Mouse (Mus musculus): ENCODE results near the gene Swi5. TPM values are rescaled to one million over a fixed set of nuclear protein-coding genes. Genes with fewer than 3 reads are reported as not detected.

Swi5 gene
- total RNA-seq, 2 experiments from 2014 or later, result 163 to 182 TPM

DNA sequence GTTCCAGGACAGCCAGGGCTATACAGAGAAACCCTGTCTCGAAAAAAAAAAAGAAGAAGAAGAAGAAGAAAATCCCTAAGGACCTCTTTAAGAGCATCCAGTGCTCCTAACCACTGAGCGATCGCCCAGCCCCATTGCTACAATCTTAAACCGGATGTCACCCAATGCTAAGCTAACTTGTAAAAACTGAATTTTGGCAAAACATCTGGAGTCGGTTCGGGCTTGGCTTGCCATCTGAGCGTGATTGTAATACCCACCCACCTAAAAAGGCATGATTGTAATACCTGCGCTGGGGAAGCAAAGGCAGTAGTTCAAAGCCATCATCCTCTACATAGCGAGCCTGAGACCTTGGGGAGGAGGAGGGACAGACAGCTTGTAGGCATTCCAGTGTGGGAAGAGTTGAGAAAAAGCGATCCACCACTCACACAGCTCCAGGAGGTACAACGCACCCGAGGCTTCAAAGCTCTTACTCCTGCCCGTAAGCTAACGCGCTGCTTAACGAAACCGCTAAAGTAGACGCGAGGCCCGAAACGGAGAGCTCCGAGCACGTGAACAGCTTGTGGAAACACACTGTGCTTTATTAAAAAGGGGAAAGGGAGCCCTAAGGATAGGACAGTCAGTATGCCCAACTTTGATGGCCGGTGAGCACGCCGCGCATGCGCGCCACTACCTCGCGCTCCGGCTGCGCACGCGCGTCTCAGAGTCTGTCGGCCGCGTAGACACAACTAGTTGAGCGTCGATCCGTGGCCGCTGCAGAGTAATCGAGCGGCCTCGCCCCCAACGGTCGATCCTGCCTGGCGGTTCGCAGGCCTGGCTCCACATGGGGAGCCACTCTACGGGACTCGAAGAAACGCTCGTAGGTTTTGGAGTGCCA lies 51.8 kb downstream of the Swi5 start, which contains the start of gene Pomt1:
TSS of gene Pomt1 (plus strand) at position 705 of the 874 bp plus-strand sequence.
- peak; percentile 93 to 94 for DNase-seq
- intact Hi-C loops (cut with DNase I), result loop anchor here (5.0 kb wide), 1 partner anchor 84 kb away; the partner anchor contains the start of gene Prrc2b

DNA sequence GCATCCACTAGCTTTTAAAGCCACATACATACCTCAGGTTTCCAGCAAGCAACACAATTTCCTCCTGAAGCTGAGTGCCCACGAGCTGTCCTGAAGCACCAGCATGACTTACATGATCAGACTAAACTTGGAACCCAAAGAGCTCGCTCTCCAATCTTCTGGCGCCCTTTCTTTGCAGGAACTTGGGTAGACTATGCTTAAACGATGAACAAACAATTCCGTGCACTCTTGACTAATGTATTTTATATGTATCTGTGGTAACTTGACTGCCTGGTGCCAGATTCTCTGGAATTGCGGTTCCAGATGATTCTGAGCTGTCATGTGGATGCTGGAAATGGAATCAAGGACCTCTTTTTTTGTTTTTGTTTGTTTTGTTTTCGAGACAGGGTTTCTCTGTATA lies 52.4 kb downstream of the Swi5 start:
- intact Hi-C loops (cut with DNase I), result loop anchor here (5.0 kb wide), 1 partner anchor 83 kb away; the partner anchor contains the start of gene Prrc2b
- DNase-seq, result no peak

Small RNA genes within 50 kb of the gene (microRNA-seq; reads per million reads assigned to microRNA genes)
- 0 to 0.71 reads per million in 2 experiments for gene Gm23363
- 72.0 to 125 reads per million in 2 experiments for gene Mir199b

Other genes with a start within 250 kb of the Swi5 start
- 10 to 100 TPM; 24.3 to 38.1 TPM for gene Fam78a, start 203.2 kb downstream of the Swi5 start, total RNA-seq (2021)
- 10 to 100 TPM; 29.3 to 31.6 TPM for gene Plpp7, start 192.5 kb downstream of the Swi5 start, total RNA-seq (2021)
- 100 to 1,000 TPM; 118 to 134 TPM for gene Prrc2b, start 137.0 kb downstream of the Swi5 start, total RNA-seq (2021)
- gene Pomt1, start 51.5 kb downstream of the Swi5 start, total RNA-seq (2021), result 10 to 100 TPM; 13.9 to 14.5 TPM
- 10 to 100 TPM; 30.9 to 34.9 TPM for gene Uck1, start 27.9 kb downstream of the Swi5 start, total RNA-seq (2021)
- gene Golga2, start 691 bp downstream of the Swi5 start, total RNA-seq (2021), result 10 to 100 TPM; 73.7 to 74.8 TPM
- gene Ciz1, start 64.3 kb upstream of the Swi5 start, total RNA-seq (2021), result 10 to 100 TPM; 37.4 to 39.3 TPM
- 10 to 100 TPM; 10.0 to 12.5 TPM for gene Dnm1, start 65.3 kb upstream of the Swi5 start, total RNA-seq (2021)
- 10 to 100 TPM; 52.7 to 57.4 TPM for gene 1110008P14Rik, start 93.9 kb upstream of the Swi5 start, total RNA-seq (2021)
- gene Lcn2, start 100.2 kb upstream of the Swi5 start, total RNA-seq (2021), result 1 to 10 TPM; 4.2 to 7.1 TPM
- gene Ptges2, start 107.8 kb upstream of the Swi5 start, total RNA-seq (2021), result 10 to 100 TPM; 63.4 to 70.0 TPM
- gene Naif1, start 162.4 kb upstream of the Swi5 start, total RNA-seq (2021), result 1 to 10 TPM; 3.2 to 4.4 TPM
- 10 to 100 TPM; 10.1 to 13.5 TPM for gene Slc25a25, start 163.4 kb upstream of the Swi5 start, total RNA-seq (2021)
- gene Fam102a, start 247.3 kb upstream of the Swi5 start, total RNA-seq (2021), result 10 to 100 TPM in 1 of 2 experiments, 1 to 10 TPM in 1; 9.7 to 13.0 TPM